Mouse (Mus musculus) olfactory bulb, adult 2 months (tissue): Measurements from ENCODE around the gene Morc4.

Source experiments
- CTCF ChIP-seq: fragments of 200-500 bp; IDR thresholded peaks from 2 replicates; pipeline ENCODE4 v1.5.1; 2012; ENCODE audit warnings: low read depth, mild to moderate bottlenecking, low read length, moderate library complexity; ENCODE audit not compliant: insufficient read depth
- POLR2A ChIP-seq: fragments of 200-500 bp; IDR thresholded peaks from 2 replicates; pipeline ENCODE4 v1.6.1; 2012; ENCODE audit warnings: mild to moderate bottlenecking, low read depth, low read length, moderate library complexity; ENCODE audit not compliant: insufficient read depth

DNA sequence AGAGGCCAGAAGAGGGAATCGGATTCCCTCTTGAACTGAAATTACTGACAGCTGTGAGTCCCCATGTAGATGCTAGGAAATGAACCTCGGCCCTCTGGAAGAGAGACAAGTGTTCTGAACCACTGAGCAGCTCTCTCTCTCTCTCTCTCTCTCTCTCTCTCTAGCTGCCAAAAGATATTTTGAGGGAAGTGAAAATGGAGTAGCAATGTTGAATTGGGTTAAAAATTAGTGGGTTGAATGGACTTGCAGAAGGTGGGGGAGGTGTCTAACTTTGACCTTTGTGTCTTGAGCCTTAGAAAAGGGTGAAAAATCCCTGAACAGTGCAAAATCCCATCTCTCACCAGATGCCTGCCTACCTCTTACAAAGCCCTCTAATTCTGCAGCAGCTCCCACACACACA is 64.1 kb downstream of the Morc4 start:
- no peak for TF ChIP-seq POLR2A
- TF ChIP-seq CTCF: no peak
